ENCODE assay signal across 8 mouse cellular contexts in the genomic region with DNA sequence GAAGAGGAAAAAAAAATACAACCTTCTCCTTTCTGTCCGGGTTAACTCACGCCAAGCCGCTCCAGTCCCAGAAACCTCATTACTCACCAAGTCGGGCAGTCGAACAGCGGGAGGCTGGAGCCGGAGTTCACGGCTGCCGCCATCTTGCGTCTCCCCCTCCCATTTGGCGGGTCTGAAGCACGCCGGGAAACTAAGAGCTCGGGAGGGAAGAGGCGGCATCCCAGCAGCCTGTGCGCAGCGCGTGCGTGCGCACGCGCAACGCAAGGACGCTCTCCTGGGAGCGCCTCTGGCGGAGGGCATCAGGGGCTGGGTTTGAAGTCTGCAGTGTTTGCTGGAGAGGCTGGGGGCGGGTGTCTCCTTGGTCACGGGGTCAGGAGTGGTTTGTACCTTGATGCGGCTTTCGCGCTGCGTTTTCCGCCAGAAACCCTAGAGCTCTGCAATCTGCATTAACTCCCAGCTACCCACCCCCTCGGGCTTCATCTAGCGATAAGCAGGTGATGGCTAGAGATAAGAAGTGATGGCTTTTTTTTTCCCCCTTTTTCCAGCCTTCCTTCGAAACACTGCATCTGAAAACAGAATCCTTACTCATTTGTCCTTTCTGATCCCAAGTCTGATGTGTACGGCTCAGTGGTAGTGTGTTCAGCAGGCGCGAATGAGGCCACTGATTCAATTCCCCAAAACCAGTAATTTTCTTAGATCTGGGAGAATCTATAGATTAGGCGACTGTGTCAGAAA. TPM values are rescaled to one million over a fixed set of nuclear protein-coding genes. Genes with fewer than 3 reads are reported as not detected.
A peak's percentile ranks its signal among the peaks of the same experiment; 100 is the strongest.
DNase-seq lines count a peak whose midpoint lies in the region; ATAC-seq and TF ChIP-seq lines count a peak whose summit lies in the region.

Gene Ppp1r8 (minus strand): TSS at position 200 of the 735 bp plus-strand sequence.

- peak within 1 kb of the TSS; percentile 71 to 96 for H3K4me3 ChIP-seq in ES-E14 (ENCODE audit: insufficient read depth in 1 of 2, low read depth in 1 of 2, low read length in 2 of 2, poor library complexity in 1 of 2, severe bottlenecking in 1 of 2)
- H3K4me3 ChIP-seq in forebrain, embryonic 15.5 days = peak within 1 kb of the TSS; percentile 85
- H3K4me3 ChIP-seq in lung, adult 2 months (replicated peaks; ENCODE audit: extremely low read depth, low read depth, low read length) = peak within 1 kb of the TSS; percentile 90

- WGBS in forebrain, embryonic 15.5 days = under 1% methylated on average over 40 of the region's 40 CpGs
- under 1% methylated on average over 40 of the region's 40 CpGs for WGBS in lung, adult 2 months

- H3K27ac ChIP-seq in ES-E14 (ENCODE audit: insufficient read depth, low read depth, low read length, poor library complexity, severe bottlenecking) = peak within 1 kb of the TSS; percentile 48
- peak within 1 kb of the TSS; percentile 89 for H3K27ac ChIP-seq in forebrain, embryonic 15.5 days (replicated peaks)

- in situ Hi-C loops in ES-E14 (cut with MboI; ENCODE audit: low sequenced_read_pairs in 2 of 2, unreplicated experiment in 2 of 2) = no loop called here

- peaks cover 12% of the 10 kb centered on the region for H3K36me3 ChIP-seq in ES-E14 (ENCODE audit: control insufficient read depth, insufficient read depth, low read length, poor library complexity, severe bottlenecking)
- peaks cover 25% of the 10 kb centered on the region for H3K36me3 ChIP-seq in forebrain, embryonic 15.5 days

- intact Hi-C loops in heart, postnatal 25 days (cut with DNase I) = loop anchor here (2.0 kb wide), 1 partner anchor 86 kb away; no protein-coding TSS in a partner anchor

- H3K9ac ChIP-seq in ES-E14 (ENCODE audit: insufficient read depth, low read depth, low read length, poor library complexity, severe bottlenecking) = peak within 1 kb of the TSS; percentile 98
- H3K9ac ChIP-seq in forebrain, embryonic 15.5 days (replicated peaks) = peak within 1 kb of the TSS; percentile 88

- no peaks in the 10 kb centered on the region for H3K27me3 ChIP-seq in forebrain, embryonic 15.5 days

- H3K9me3 ChIP-seq in ES-E14 (ENCODE audit: control insufficient read depth, insufficient read depth, low read depth, low read length) = no peaks in the 10 kb centered on the region; the same call in 1 of the 2 replicates
- no peaks in the 10 kb centered on the region for H3K9me3 ChIP-seq in forebrain, embryonic 15.5 days

- H3K4me1 ChIP-seq in ES-E14 (ENCODE audit: control insufficient read depth in 2 of 2, insufficient read depth in 2 of 2, low read length in 2 of 2, poor library complexity in 1 of 2) = peaks cover 0 to 2% of the 10 kb centered on the region in 2 experiments; a peak in 1 of 4 replicates
- H3K4me1 ChIP-seq in forebrain, embryonic 15.5 days = peaks cover 21% of the 10 kb centered on the region
- H3K4me1 ChIP-seq in lung, adult 2 months (ENCODE audit: control insufficient read depth, insufficient read depth, low read length) = peaks cover 7% of the 10 kb centered on the region

- peak; percentile 94 for TF ChIP-seq POLR2A in lung, adult 2 months (IDR thresholded peaks at IDR 0.05; ENCODE audit: borderline replicate concordance, extremely low read depth, low read depth, low read length)

- TF ChIP-seq CTCF in lung, adult 2 months (IDR thresholded peaks at IDR 0.05; ENCODE audit: insufficient read depth, low read length) = no peak

- ATAC-seq in forebrain, embryonic 15.5 days (replicated peaks) = peak; percentile 100
- ATAC-seq in neutrophil, adult 5-6 weeks (ENCODE audit: extremely low read depth, insufficient number of reproducible peaks, low FRiP score, poor library complexity, severe bottlenecking) = peak; percentile 84

- peak; percentile 91 for DNase-seq in ES-E14 (ENCODE audit: low read depth, low spot score)
- DNase-seq in cerebellum, adult 11-12 months = peak; percentile 91
- peak; percentile 86 for DNase-seq in heart, postnatal 25 days (ENCODE audit: low spot score)
- DNase-seq in layer of hippocampus, adult 18-20 months (ENCODE audit: low spot score in 2 of 2) = peak; percentile 89 to 92
- peak; percentile 77 for DNase-seq in lung, adult 2 months
- peak; percentile 91 to 92 for DNase-seq in thymus, adult 18-20 months

- H3K4me2 ChIP-seq in forebrain, embryonic 15.5 days (replicated peaks) = peak within 1 kb of the TSS; percentile 71

TF ChIP-seq in ES-E14, 5 proteins besides CTCF, POLR2A, EP300 and RAD21:
- TF ChIP-seq ZC3H11A (IDR thresholded peaks at IDR 0.05; ENCODE audit: borderline replicate concordance, low read depth, low read length) = no peak
- peak; percentile 84 for TF ChIP-seq ZNF384 (IDR thresholded peaks at IDR 0.05; ENCODE audit: low read depth, low read length)
TF ChIP-seq in ES-E14: peak in this region for 1.

RNA-seq across cellular contexts. Expression of gene Ppp1r8, which starts in this region (rescaled TPM):
- total RNA-seq in ES-E14 (2012; rRNA removed) = 90.8 and 105 TPM in 2 replicates
- 52.8 and 57.8 TPM in 2 replicates for polyA plus RNA-seq in forebrain, embryonic 15.5 days (2015; fragmentation: Nextera tagmentation; extraction: Ambion mirVana)
- 10 to 100 TPM; 16.8 to 20.7 TPM for total RNA-seq in heart, postnatal 25 days (2021)
- total RNA-seq in layer of hippocampus, adult 18-20 months (2021) = 10 to 100 TPM; 42.8 to 43.7 TPM
- polyA plus RNA-seq in lung, adult 2 months (2012; rRNA removed) = 20.9 and 29.9 TPM in 2 replicates
- 39.9 and 42.0 TPM in 2 replicates for total RNA-seq in neutrophil, adult 5-6 weeks (2017)

Comparison
In these comparisons a context has a peak if more than half of its experiments do, and no peak if none do; other contexts are left out.
1. Peak in every context shown above with its lines: DNase-seq, ATAC-seq, H3K4me3 ChIP-seq and H3K27ac ChIP-seq.